Mouse (Mus musculus) hindbrain, embryonic 13.5 days (tissue): ENCODE results near the gene Pax1. TPM values are rescaled to one million over a fixed set of nuclear protein-coding genes. Genes with fewer than 3 reads are reported as not detected.

Source experiments
- ATAC-seq: fragments of 200-750 bp; cut with Nextera tagmentation; 2 replicates; pipeline ENCODE4 v1.8.0; 2017; ENCODE audit warnings: moderate TSS enrichment; ENCODE audit not compliant: low FRiP score
- H3K27ac ChIP-seq: fragments of 300-500 bp; sonication (generic); 2 replicates; pipeline ENCODE4 v1.5.1; 2015; ENCODE audit warnings: inconsistent platforms, mild to moderate bottlenecking, moderate library complexity
- H3K27me3 ChIP-seq: fragments of 300-500 bp; sonication (generic); 2 replicates; pipeline ENCODE4 v1.6.1; 2015; ENCODE audit warnings: mild to moderate bottlenecking, inconsistent platforms
- H3K36me3 ChIP-seq: fragments of 300-500 bp; sonication (generic); 2 replicates; pipeline ENCODE4 v1.6.1; 2015; ENCODE audit warnings: mild to moderate bottlenecking, inconsistent platforms
- H3K4me1 ChIP-seq: fragments of 300-500 bp; sonication (generic); replicated peaks from 2 replicates; pipeline ENCODE4 v1.6.1; 2015; ENCODE audit warnings: inconsistent platforms
- H3K4me2 ChIP-seq: fragments of 300-500 bp; sonication (generic); 2 replicates; pipeline ENCODE4 v1.6.1; 2015; ENCODE audit warnings: inconsistent platforms, mild to moderate bottlenecking, moderate library complexity
- H3K4me3 ChIP-seq: fragments of 300-500 bp; sonication (generic); 2 replicates; pipeline ENCODE4 v1.5.1; 2015; ENCODE audit warnings: mild to moderate bottlenecking, inconsistent platforms
- H3K9ac ChIP-seq: fragments of 300-500 bp; sonication (generic); 2 replicates; pipeline ENCODE4 v1.6.1; 2015; ENCODE audit warnings: mild to moderate bottlenecking, inconsistent platforms
- H3K9me3 ChIP-seq: fragments of 300-500 bp; sonication (generic); 2 replicates; pipeline ENCODE4 v1.6.1; 2016; ENCODE audit warnings: inconsistent platforms
- WGBS: fragments of 180-500 bp; shearing (Covaris S2); methylation state at CpG from one replicate; pipeline ENCODE4 v1.1.7; 2015; 5-methylcytosine and 5-hydroxymethylcytosine counted together
- polyA plus RNA-seq: library from polyadenylated mRNA; unstranded; fragments of >200 nt; fragmentation: Nextera tagmentation; extraction: Ambion mirVana; gene quantifications from 2 replicates; pipeline ENCODE4 v1.2.1, GENCODE M21; 2015

The Pax1 gene
- polyA plus RNA-seq, 1 experiment from 2014 or later, result 0.12 TPM

- H3K4me2 ChIP-seq, result no peak overlapping the region
- H3K4me1 ChIP-seq, result no peaks in the 10 kb centered on the region
- ATAC-seq, result no peak
- H3K27ac ChIP-seq, result no peak overlapping the region
- no peaks in the 10 kb centered on the region for H3K9me3 ChIP-seq
- peaks cover 90% of the 10 kb centered on the region for H3K27me3 ChIP-seq
- no peak overlapping the region for H3K4me3 ChIP-seq
- WGBS, result 9% methylated on average over 8 of the region's 8 CpGs
- H3K36me3 ChIP-seq, result no peaks in the 10 kb centered on the region
- no peak overlapping the region for H3K9ac ChIP-seq
These were observed 13.4 kb downstream of the Pax1 start for GRCm38 (mm10) chr2:147375019-147375715.

DNA sequence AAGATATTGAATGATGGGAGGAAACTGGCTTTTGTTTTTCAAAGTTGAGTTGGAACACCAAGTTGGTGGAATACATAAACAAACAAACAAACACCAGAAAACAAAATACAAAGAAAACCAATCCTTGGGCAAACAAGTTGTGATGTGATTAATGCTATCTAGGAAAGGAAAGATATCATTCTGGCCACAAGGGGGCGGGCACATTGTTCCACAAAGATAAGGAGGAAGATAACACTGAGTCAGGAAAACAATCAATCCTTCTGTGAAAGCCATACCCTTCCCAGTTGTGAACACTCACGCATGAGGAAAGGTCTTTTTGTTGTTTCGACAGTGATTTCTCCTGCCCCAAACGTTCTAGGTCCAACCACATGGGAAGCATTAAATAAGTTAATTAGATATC lies 17.2 kb downstream of the Pax1 start:
- no peaks in the 10 kb centered on the region for H3K36me3 ChIP-seq
- no peaks in the 10 kb centered on the region for H3K4me1 ChIP-seq
- no peaks in the 10 kb centered on the region for H3K9me3 ChIP-seq
- H3K9ac ChIP-seq, result no peak overlapping the region
- H3K27ac ChIP-seq, result no peak overlapping the region
- peaks cover 69% of the 10 kb centered on the region for H3K27me3 ChIP-seq
- no peak overlapping the region for H3K4me2 ChIP-seq
- no peak for ATAC-seq
- WGBS, result 12% methylated on average over 4 of the region's 4 CpGs
- H3K4me3 ChIP-seq, result no peak overlapping the region

- no peak overlapping the region for H3K27ac ChIP-seq
- H3K36me3 ChIP-seq, result no peaks in the 10 kb centered on the region
- H3K4me1 ChIP-seq, result no peaks in the 10 kb centered on the region
- no peak for ATAC-seq
- H3K4me3 ChIP-seq, result no peak overlapping the region
- H3K4me2 ChIP-seq, result no peak overlapping the region
- no peaks in the 10 kb centered on the region for H3K9me3 ChIP-seq
- no peak overlapping the region for H3K9ac ChIP-seq
- peaks cover 24% of the 10 kb centered on the region for H3K27me3 ChIP-seq
- 87% methylated on average over 2 of the region's 2 CpGs for WGBS
These were observed 21.6 kb downstream of the Pax1 start for GRCm38 (mm10) chr2:147383373-147383772.

GRCm38 (mm10) chr2:147386949-147387348 lies 25.2 kb downstream of the Pax1 start:
- ATAC-seq, result no peak

DNA sequence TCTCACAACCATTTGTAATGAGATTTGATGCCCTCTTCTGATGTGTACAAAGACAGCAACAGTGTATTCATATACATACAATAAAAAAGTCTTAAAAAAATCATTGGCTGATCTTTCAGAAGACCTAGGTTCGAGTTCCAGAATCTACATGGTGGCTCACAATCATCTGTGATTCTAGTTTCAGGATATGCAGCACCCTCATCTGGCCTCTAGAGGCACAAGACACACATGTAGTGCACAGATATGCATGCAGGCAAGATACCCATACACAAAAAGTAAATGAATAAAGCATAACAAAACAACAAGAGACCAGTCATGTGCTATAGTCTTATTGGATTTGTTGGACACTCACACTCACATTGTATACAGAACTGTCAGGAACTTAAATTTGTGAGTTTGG lies 47.6 kb downstream of the Pax1 start:
- WGBS, result 89% methylated on average over 1 of the region's 1 CpGs
- Histone ChIP-seq H3K4me3 (no peak overlapping the region), H3K27me3 (no peaks in the 10 kb centered on the region), H3K4me2 (no peak overlapping the region), H3K9me3 (no peaks in the 10 kb centered on the region), H3K4me1 (no peaks in the 10 kb centered on the region), H3K36me3 (no peaks in the 10 kb centered on the region), H3K9ac (no peak overlapping the region), H3K27ac (no peak overlapping the region)
- ATAC-seq, result no peak

More at GRCm38 (mm10) chr2:147386949-147387348, 25.2 kb downstream of the Pax1 start:
- Histone ChIP-seq H3K27ac (no peak overlapping the region), H3K9me3 (no peaks in the 10 kb centered on the region), H3K4me1 (no peaks in the 10 kb centered on the region), H3K4me3 (no peak overlapping the region), H3K4me2 (no peak overlapping the region), H3K27me3 (0 out of 2 replicates have a peak, but pooled peaks cover 4% of the 10 kb centered on the region), H3K36me3 (no peaks in the 10 kb centered on the region), H3K9ac (no peak overlapping the region)
- WGBS, result 55% methylated on average over 5 of the region's 5 CpGs

GRCm38 (mm10) chr2:147415037-147415436 lies 53.3 kb downstream of the Pax1 start:
- Histone ChIP-seq H3K4me2 (no peak overlapping the region), H3K4me1 (no peaks in the 10 kb centered on the region), H3K4me3 (no peak overlapping the region), H3K9ac (no peak overlapping the region), H3K27ac (no peak overlapping the region), H3K9me3 (no peaks in the 10 kb centered on the region), H3K27me3 (no peaks in the 10 kb centered on the region), H3K36me3 (no peaks in the 10 kb centered on the region)
- WGBS, result 88% methylated on average over 3 of the region's 3 CpGs
- ATAC-seq, result no peak

GRCm38 (mm10) chr2:147424582-147425255 lies 63.0 kb downstream of the Pax1 start:
- ATAC-seq, result no peak
- Histone ChIP-seq H3K9ac (no peak overlapping the region), H3K9me3 (no peaks in the 10 kb centered on the region), H3K27me3 (no peaks in the 10 kb centered on the region), H3K4me2 (no peak overlapping the region), H3K4me1 (no peaks in the 10 kb centered on the region), H3K36me3 (no peaks in the 10 kb centered on the region), H3K4me3 (no peak overlapping the region), H3K27ac (no peak overlapping the region)
- 47% methylated on average over 10 of the region's 10 CpGs for WGBS

DNA sequence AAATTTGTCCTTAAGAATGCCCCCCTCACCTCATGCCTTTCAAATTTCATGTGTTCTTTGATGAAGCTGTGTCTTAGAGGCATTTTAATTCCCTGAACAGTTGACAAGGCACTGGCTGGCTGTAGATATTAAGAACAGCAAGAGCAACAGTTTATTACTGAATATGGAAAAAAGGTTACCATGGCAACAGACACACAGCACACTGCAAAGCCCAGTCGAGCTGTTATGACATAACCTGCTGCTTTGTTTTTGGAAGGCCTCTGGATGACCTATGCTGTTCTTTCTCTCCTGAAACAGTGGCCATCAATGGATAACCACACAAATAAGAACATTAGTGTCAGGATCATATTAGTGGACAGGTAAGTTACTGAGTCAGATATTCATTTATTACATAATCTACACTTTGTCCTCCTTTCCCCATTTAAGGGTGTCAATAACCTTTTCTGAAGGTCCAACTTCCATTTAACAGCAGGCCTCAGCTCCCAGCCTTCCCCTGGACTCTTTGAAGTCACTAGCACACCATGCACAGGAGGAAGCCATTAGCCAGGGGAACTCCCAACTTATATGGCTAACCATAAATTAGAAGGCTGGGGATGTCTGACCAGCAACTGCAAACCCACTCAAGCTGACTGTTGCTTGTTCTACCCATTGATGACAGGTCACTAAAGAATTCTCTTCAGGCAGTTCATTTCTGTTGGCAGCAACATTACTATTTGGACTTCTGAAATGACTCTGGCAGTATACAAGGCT lies 68.1 kb downstream of the Pax1 start:
- H3K9me3 ChIP-seq, result no peaks in the 10 kb centered on the region
- no peak overlapping the region for H3K4me3 ChIP-seq
- H3K27ac ChIP-seq, result no peak overlapping the region
- no peak overlapping the region for H3K4me2 ChIP-seq
- H3K36me3 ChIP-seq, result no peaks in the 10 kb centered on the region
- WGBS, result 26% methylated on average over 1 of the region's 1 CpGs
- H3K4me1 ChIP-seq, result no peaks in the 10 kb centered on the region
- H3K9ac ChIP-seq, result no peak overlapping the region
- H3K27me3 ChIP-seq, result no peaks in the 10 kb centered on the region
- ATAC-seq, result no peak

DNA sequence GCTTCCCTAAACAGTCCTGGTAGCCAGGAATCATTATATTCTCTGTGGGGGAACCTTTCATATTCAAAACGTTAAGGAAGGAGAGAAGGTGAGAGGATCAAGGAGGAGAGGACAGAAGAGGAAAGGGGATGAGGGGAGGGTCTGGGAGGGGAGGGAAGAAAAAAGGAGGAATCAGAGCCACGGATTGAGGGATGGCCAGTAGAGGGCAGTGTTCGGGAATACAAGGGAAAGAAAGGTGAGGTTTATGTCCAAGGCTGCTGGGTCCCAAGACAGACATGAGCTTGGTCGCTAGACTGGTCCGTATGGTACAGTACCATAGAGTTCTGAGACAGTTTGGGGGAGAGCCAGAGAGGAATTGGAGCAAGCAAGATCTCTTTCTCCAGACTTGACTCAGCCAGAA lies 71.4 kb downstream of the Pax1 start:
- WGBS, result 28% methylated on average over 5 of the region's 5 CpGs
- ATAC-seq, result no peak
- no peak overlapping the region for H3K4me2 ChIP-seq
- H3K4me1 ChIP-seq, result no peaks in the 10 kb centered on the region
- no peaks in the 10 kb centered on the region for H3K9me3 ChIP-seq
- no peak overlapping the region for H3K4me3 ChIP-seq
- no peaks in the 10 kb centered on the region for H3K36me3 ChIP-seq
- H3K9ac ChIP-seq, result no peak overlapping the region
- no peaks in the 10 kb centered on the region for H3K27me3 ChIP-seq
- no peak overlapping the region for H3K27ac ChIP-seq

Other genes with a start within 250 kb of the Pax1 start
- gene Nkx2-2, start 167.7 kb upstream of the Pax1 start, polyA plus RNA-seq, result 1.4 and 2.6 TPM in 2 replicates